9 mouse cellular contexts compared by ENCODE assay signal in the genomic region with DNA sequence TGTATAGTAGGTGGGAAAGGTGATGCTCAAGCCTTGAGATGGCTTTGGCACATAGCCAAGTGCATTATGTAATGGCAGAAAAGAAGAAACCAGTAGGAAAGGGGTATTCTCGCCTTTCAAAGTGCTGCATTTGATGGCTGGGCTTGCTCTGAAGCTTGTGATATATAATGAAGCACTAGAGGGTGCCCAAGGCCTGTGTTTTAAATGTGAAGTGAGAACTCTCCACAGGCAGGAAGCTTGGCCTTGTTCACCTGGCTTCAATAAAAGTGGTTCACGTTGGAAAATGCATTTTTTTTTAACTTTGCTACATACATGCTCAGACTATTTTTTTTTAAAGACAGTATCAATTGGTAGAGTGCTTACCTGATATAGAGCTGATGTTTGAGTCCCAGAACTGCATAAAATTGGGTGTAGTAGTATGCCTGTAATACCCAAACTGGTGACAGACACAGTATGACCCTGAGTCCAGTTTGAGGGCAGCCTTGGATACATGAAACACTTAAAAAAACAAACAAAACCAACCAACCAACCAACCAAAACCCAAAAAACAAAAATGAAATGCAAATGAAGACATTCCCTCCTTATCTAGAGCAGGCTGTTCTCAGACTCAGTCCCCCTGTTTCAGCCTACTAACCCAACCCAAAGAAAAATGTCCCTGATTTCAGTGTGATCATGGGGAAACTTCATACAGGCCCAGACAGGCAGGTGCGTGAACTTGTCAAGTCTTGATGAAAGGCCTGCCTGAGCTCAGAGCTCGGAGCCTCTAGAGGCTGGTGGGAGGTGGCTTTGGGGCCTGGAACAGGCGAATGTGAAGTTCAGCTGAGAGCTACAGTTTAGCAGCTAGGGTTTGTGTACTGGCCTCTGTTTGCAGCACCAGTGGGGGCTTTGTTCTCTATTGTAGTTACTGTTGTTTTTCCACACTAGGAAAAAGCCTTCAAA. TPM values are rescaled to one million over a fixed set of nuclear protein-coding genes. Genes with fewer than 3 reads are reported as not detected.
DNase-seq lines count a peak whose midpoint lies in the region; ATAC-seq lines count a peak whose summit lies in the region.
"Had no signal": no experiment of that assay in that cellular context is flagged by ENCODE, and none has a peak within 500 bp of the region (broad histone marks: within the 10 kb centered on the region; RNA-seq: fewer than 3 reads in every experiment).

No protein-coding gene starts in this region.

- H3K4me2 ChIP-seq in neural tube, embryonic 15.5 days, result no peak overlapping the region
- H3K4me2 ChIP-seq in forebrain, embryonic 13.5 days, result no peak overlapping the region
- no peak overlapping the region for H3K4me2 ChIP-seq in neural tube, embryonic 14.5 days (ENCODE audit: low read depth, low read length)
- H3K4me2 ChIP-seq: embryonic facial prominence, embryonic 12.5 days had no signal

- H3K9ac ChIP-seq in neural tube, embryonic 15.5 days (replicated peaks), result no peak overlapping the region
- no peak overlapping the region for H3K9ac ChIP-seq in forebrain, embryonic 13.5 days
- H3K9ac ChIP-seq in neural tube, embryonic 14.5 days (replicated peaks; ENCODE audit: low read depth, low read length), result no peak overlapping the region
- H3K9ac ChIP-seq: embryonic facial prominence, embryonic 12.5 days had no signal

- H3K27me3 ChIP-seq in neural tube, embryonic 15.5 days (replicated peaks), result no peaks in the 10 kb centered on the region
- H3K27me3 ChIP-seq in forebrain, embryonic 13.5 days, result no peaks in the 10 kb centered on the region
- H3K27me3 ChIP-seq in limb, embryonic 10.5 days (ENCODE audit: low read depth, poor library complexity, severe bottlenecking), result no peaks in the 10 kb centered on the region
- H3K27me3 ChIP-seq in neural tube, embryonic 14.5 days (ENCODE audit: control insufficient read depth, insufficient read depth, low read length), result no peaks in the 10 kb centered on the region
- H3K27me3 ChIP-seq: embryonic facial prominence, embryonic 12.5 days had no signal

- no peaks in the 10 kb centered on the region for H3K4me1 ChIP-seq in neural tube, embryonic 15.5 days
- peaks cover 22% of the 10 kb centered on the region for H3K4me1 ChIP-seq in forebrain, embryonic 13.5 days
- H3K4me1 ChIP-seq in limb, embryonic 10.5 days, result peaks cover 13% of the 10 kb centered on the region
- H3K4me1 ChIP-seq in neural tube, embryonic 14.5 days (ENCODE audit: control insufficient read depth, insufficient read depth, low read length), result no peaks in the 10 kb centered on the region

- no peak overlapping the region for H3K27ac ChIP-seq in neural tube, embryonic 15.5 days (replicated peaks)
- H3K27ac ChIP-seq in forebrain, embryonic 13.5 days, result no peak overlapping the region
- peak overlapping the region; percentile 21; the same call in 1 of the 2 replicates for H3K27ac ChIP-seq in limb, embryonic 10.5 days
- H3K27ac ChIP-seq in neural tube, embryonic 14.5 days (ENCODE audit: low read depth, low read length), result no peak overlapping the region
- H3K27ac ChIP-seq: embryonic facial prominence, embryonic 12.5 days had no signal

- WGBS in neural tube, embryonic 15.5 days, result 48% methylated on average over 5 of the region's 5 CpGs
- 42% methylated on average over 5 of the region's 5 CpGs for WGBS in forebrain, embryonic 13.5 days
- 45% methylated on average over 5 of the region's 5 CpGs for WGBS in limb, embryonic 10.5 days
- WGBS in neural tube, embryonic 14.5 days, result 45% methylated on average over 5 of the region's 5 CpGs

- no peaks in the 10 kb centered on the region for H3K36me3 ChIP-seq in neural tube, embryonic 15.5 days
- no peaks in the 10 kb centered on the region for H3K36me3 ChIP-seq in forebrain, embryonic 13.5 days (ENCODE audit: poor library complexity, severe bottlenecking)
- no peaks in the 10 kb centered on the region for H3K36me3 ChIP-seq in limb, embryonic 10.5 days
- no peaks in the 10 kb centered on the region for H3K36me3 ChIP-seq in neural tube, embryonic 14.5 days (ENCODE audit: control insufficient read depth, insufficient read depth, low read length)
- H3K36me3 ChIP-seq: embryonic facial prominence, embryonic 12.5 days had no signal

- ATAC-seq in neural tube, embryonic 15.5 days (ENCODE audit: low FRiP score), result no peak
- peak; percentile 84 for ATAC-seq in cerebellum, adult (ENCODE audit: insufficient number of reproducible peaks, low FRiP score, low TSS enrichment)
- ATAC-seq in forebrain, embryonic 13.5 days, result peak; percentile 73
- ATAC-seq in inflammation-experienced regulatory T-cells, adult 6 months, result peak; percentile 77
- ATAC-seq in neural tube, embryonic 14.5 days (ENCODE audit: low read depth), result 0 out of 2 replicates have a peak, but pooled peaks have one; percentile 14

- H3K4me3 ChIP-seq in neural tube, embryonic 15.5 days (replicated peaks), result no peak overlapping the region
- no peak overlapping the region for H3K4me3 ChIP-seq in forebrain, embryonic 13.5 days
- no peak overlapping the region for H3K4me3 ChIP-seq in limb, embryonic 10.5 days
- no peak overlapping the region for H3K4me3 ChIP-seq in neural tube, embryonic 14.5 days (ENCODE audit: low read depth, low read length)
- H3K4me3 ChIP-seq: embryonic facial prominence, embryonic 12.5 days had no signal

- peak; percentile 26 for DNase-seq in neural tube, embryonic 10.5 days (ENCODE audit: extremely low spot score, low spot score)
- DNase-seq in limb, embryonic 10.5 days (ENCODE audit: low spot score), result no peak
- DNase-seq in urinary bladder, postnatal 4 days (ENCODE audit: low spot score in 2 of 2), result no peak

- H3K9me3 ChIP-seq in neural tube, embryonic 15.5 days (replicated peaks), result no peaks in the 10 kb centered on the region
- no peaks in the 10 kb centered on the region for H3K9me3 ChIP-seq in forebrain, embryonic 13.5 days (replicated peaks)
- H3K9me3 ChIP-seq in limb, embryonic 10.5 days (replicated peaks), result no peaks in the 10 kb centered on the region
- H3K9me3 ChIP-seq in neural tube, embryonic 14.5 days (ENCODE audit: control insufficient read depth, low read length), result no peaks in the 10 kb centered on the region
- H3K9me3 ChIP-seq: embryonic facial prominence, embryonic 12.5 days had no signal

RNA-seq across cellular contexts. Expression of a gene that starts 44.0 kb away (rescaled TPM):
- polyA plus RNA-seq in neural tube, embryonic 15.5 days (2015; fragmentation: Nextera tagmentation; extraction: Ambion mirVana), result 7.8 and 9.4 TPM in 2 replicates
- polyA plus RNA-seq in forebrain, embryonic 13.5 days (2015; fragmentation: Nextera tagmentation; extraction: Ambion mirVana), result 6.5 and 7.0 TPM in 2 replicates
- 1 to 10 TPM; 3.5 to 6.0 (median 4.4) TPM for polyA plus RNA-seq in inflammation-experienced regulatory T-cells, adult 6 months (2017; shearing (Covaris generic))
- polyA plus RNA-seq in limb, embryonic 10.5 days (2016; fragmentation: Nextera tagmentation; extraction: Ambion mirVana), result 8.1 TPM in 2 replicates
- polyA plus RNA-seq in neural tube, embryonic 14.5 days (2014; fragmentation: Nextera tagmentation; extraction: Ambion mirVana), result 6.9 and 7.9 TPM in 2 replicates
